Mouse (Mus musculus) skeletal muscle tissue, adult 2 months (tissue): ENCODE measurements around the gene Porcn.

Source experiments
- DNase-seq: peaks from one replicate; pipeline ENCODE4 v3.0.0-alpha.2; 2012; ENCODE audit warnings: low read depth, low spot score

Porcn gene

GRCm38 (mm10) chrX:8206694-8207197 lies 421 bp upstream of the Porcn start:
- no peak for DNase-seq

- no peak for DNase-seq
Measured at GRCm38 (mm10) chrX:8205551-8205950, 774 bp downstream of the Porcn start.

GRCm38 (mm10) chrX:8205088-8205487 lies 1.2 kb downstream of the Porcn start:
- DNase-seq: no peak

GRCm38 (mm10) chrX:8204076-8204475 lies 2.2 kb downstream of the Porcn start:
- DNase-seq: no peak

GRCm38 (mm10) chrX:8203105-8203504 lies 3.2 kb downstream of the Porcn start:
- DNase-seq: no peak

GRCm38 (mm10) chrX:8193419-8193723 lies 13.0 kb downstream of the Porcn start, which contains the start of gene Ebp:
Gene Ebp (minus strand): TSS chrX:8193512.
- DNase-seq: no peak

- DNase-seq: peak; percentile 83
Measured at GRCm38 (mm10) chrX:8192640-8193418, 13.5 kb downstream of the Porcn start.

- no peak for DNase-seq
Measured at GRCm38 (mm10) chrX:8192126-8192639, 14.1 kb downstream of the Porcn start.

GRCm38 (mm10) chrX:8182871-8183540 lies 23.3 kb downstream of the Porcn start:
- DNase-seq: no peak

GRCm38 (mm10) chrX:8179646-8180045 lies 26.7 kb downstream of the Porcn start:
- DNase-seq: no peak

GRCm38 (mm10) chrX:8178871-8179270 lies 27.5 kb downstream of the Porcn start:
- DNase-seq: no peak

GRCm38 (mm10) chrX:8175504-8176385 lies 30.6 kb downstream of the Porcn start, which contains the start of gene Tbc1d25:
Gene Tbc1d25 (minus strand): TSS chrX:8176181.
- DNase-seq: peak; percentile 90

GRCm38 (mm10) chrX:8175169-8175503 lies 31.2 kb downstream of the Porcn start:
- no peak for DNase-seq

GRCm38 (mm10) chrX:8167716-8168647 lies 38.3 kb downstream of the Porcn start:
- DNase-seq: no peak

- no peak for DNase-seq
Measured at GRCm38 (mm10) chrX:8164471-8164870, 41.9 kb downstream of the Porcn start.

GRCm38 (mm10) chrX:8163076-8163475 lies 43.2 kb downstream of the Porcn start:
- peak; percentile 18 for DNase-seq

GRCm38 (mm10) chrX:8145153-8145991 lies 61.0 kb downstream of the Porcn start, which contains the start of gene Rbm3:
Gene Rbm3 (minus strand): TSS chrX:8145880.
- peak; percentile 87 for DNase-seq
